Mouse (Mus musculus): ENCODE results near the gene Ap3m1.
A peak's percentile ranks its signal among the peaks of the same experiment; 100 is the strongest.
"Not testable (repeated sequence)": the region's sequence is repeated elsewhere in the genome, so short reads cannot be mapped to it uniquely, and the experiment has no call there.

Gene Ap3m1

DNA sequence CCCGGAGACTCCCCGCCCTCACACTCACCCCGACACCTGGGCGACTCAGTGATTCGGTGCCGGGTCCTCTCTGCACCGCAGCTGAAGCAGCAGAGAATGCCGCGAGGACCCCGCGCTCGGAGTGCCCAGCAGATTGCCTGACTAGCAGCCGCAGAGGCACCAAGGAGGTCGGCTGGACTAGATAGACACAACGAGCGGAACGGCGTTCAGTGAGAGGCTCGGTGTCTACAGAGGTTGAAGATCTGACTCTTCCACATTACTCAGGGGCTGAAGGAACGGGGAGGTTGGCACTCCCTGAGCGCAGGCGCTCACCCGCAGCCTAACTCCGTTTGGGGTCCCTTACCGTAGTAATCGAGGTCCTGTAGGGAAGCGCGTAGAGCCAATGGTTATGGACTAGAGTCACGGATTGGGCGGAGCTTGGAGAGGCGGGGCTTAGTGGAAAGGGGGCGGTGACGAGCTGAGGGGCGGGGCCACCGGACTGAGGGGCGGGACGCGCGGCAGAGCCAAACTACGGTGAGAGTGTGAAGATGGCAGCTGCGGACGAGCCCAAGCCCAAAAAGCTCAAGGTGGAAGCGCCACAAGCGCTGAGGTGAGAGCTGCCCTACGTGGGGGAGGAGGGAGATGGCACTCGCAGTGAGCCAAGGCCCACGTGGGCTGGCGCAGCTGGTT lies at the start of gene Ap3m1, which contains the start of gene Adk:
Gene Ap3m1, minus strand, starts transcription at position 397 of the 669 bp plus-strand sequence.
Gene Adk, plus strand, starts transcription at position 463 of the 669 bp plus-strand sequence.
- peak; percentile 92 for DNase-seq (ENCODE audit: low read depth)

DNA sequence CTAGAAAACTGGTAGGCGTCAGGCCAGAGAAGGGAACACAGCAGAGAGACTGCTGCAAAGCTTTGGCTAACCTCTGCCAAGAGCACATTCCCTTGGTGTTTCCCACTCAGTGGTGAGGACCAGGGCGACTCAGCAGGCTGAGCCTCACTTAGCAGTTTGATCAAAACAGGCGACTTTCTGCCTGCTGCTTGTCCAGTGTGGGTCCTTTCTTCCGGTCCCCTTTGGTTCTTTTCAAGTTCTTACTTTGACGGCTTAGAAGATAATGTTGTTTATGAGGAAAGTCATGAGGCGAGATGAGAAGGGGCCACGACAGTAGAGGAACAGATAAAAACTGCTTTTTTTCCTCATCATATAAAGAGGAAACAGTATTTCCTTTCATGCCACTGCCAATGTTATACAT lies 49.3 kb upstream of the Ap3m1 start:
- no peak for DNase-seq (ENCODE audit: low read depth)

DNA sequence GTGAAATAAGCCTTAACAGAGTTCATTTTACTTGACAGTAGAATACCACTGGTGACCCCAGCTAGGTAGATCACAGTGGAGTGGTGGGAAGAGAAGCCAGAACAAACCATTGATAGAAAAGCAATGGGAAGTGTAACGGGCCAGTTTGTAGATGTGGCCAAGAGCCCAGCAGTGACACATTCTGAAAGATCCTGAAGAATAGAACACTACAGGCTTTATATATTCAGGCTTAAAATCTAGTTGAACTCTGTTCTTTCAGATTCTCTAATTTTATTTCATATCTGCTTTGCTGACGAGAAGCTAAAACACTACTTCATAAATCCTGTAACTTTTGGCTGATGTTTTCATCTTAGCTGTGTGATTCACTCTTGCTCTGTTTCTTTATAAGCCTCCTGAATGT lies 48.6 kb upstream of the Ap3m1 start:
- DNase-seq (ENCODE audit: low read depth), result no peak

DNA sequence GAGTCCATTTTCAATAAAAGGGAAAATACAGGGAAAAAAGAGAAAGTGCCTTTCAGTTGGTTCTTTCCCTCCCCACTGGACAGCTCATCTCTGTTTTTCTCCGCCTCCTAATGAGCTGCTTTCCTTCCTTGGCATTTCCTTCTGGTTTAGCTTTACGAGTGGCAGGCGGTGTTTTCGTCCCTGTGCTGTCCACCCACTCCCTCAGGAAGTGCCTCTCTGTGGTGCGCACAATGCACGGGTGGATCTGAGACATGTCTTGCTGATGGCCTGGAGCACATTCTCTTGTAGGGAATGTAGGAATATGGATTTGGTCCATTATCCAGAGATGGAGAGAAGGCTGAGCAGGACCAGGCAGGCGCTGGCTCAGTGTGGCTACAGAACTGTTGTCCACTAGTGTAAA lies 47.1 kb upstream of the Ap3m1 start:
- no peak for DNase-seq (ENCODE audit: low read depth)

DNA sequence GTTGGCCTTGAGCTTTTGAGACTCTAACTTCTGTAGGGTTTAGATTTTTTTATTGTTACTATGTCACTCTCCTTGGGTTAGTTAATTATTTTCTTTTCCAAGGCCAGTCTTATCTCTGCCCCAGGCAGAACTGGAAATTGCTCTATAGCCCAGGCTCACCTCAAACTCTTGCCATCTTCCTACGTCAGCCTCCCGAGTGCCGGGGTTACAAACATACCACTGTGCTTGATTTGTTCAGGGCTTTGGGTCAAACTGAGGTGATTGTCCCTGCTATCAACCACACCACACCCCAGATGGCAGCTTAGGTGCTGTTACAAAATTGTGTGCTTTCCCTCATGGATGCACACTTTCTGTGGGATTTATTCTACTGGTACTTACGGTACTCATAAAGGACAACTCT lies 44.4 kb upstream of the Ap3m1 start:
- no peak for DNase-seq (ENCODE audit: low read depth)

DNA sequence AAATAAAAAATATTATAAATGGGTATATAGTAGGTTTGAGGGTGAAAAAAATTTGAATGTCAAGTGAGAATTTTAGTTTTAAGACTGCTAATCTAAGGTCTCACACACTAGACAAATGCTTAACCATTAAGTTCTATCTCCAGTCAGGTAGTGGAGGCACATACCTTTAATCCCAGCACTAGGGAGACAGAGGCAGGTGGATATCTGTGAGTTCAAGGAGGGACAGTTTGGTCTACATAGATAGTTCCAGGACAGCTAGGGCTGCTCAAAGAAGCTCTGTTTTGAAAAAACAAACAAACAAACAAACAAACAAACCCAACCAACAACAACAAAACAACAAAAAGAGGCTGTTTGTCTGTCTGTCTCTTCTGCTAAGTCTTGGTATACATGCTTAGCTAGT lies 44.0 kb upstream of the Ap3m1 start:
- no peak for DNase-seq (ENCODE audit: low read depth)

DNA sequence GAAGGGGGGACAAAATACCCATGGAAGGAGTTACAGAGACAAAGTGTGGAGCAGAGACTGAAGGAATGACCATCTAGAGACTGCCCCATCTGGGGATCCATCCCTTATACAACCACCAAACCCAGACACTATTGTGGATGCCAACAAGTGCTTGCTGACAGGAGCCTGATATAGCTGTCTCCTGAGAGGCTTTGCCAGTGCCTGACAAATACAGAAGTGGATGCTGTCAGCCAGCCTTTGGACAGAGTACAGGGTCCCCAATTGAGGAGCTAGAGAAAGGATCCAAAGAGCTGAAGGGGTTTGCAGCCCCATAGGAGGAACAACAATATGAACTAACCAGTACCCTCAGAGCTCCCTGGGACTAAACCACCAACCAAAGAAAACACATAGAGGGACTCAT lies 41.9 kb upstream of the Ap3m1 start:
- DNase-seq (ENCODE audit: low read depth), result not testable (repeated sequence)

DNA sequence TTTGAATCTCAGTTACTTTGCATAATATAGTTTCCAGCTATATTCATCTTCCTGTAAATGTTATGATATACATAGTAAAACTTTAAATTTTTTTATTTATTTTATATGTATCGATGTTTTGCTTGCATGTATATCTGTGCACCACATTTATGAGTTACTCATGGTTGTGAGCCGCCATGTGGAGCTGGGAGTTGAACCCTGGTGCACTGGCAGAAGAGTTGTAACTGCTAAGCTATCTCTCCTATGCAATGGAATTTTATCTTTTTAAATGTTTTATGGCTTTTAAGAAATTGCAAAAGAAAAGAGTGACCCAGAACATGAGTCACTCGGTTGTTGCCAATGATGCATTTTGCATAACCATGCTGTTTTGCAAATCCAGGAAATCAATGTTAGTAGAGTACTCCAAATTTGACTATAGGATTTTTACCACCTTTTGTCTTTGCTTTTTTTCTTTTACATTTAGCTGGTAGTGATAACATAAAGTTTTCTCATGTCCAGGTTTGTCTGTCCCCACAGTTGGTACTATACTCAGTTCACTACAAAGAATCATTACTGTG lies 38.7 kb upstream of the Ap3m1 start:
- DNase-seq (ENCODE audit: low read depth), result no peak

DNA sequence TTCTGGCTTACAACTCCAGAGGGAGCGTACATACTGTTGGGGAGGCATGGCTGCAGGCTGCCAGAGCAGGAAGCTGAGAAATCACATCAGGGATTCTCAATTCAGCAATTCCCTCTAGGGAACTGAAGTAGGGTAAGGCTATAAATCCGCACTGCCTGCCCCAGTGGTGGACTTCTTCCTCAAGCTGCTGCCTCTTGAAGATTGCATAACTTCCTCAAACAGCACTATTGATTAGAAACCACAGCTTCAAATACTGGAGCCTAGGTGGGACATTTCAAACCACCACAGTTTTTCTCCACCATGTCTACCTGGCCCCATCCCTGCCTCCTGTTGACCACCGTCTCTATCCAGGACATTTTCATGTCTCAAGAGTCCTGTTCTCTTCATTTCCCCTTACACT lies 38.1 kb upstream of the Ap3m1 start:
- DNase-seq (ENCODE audit: low read depth), result no peak

DNA sequence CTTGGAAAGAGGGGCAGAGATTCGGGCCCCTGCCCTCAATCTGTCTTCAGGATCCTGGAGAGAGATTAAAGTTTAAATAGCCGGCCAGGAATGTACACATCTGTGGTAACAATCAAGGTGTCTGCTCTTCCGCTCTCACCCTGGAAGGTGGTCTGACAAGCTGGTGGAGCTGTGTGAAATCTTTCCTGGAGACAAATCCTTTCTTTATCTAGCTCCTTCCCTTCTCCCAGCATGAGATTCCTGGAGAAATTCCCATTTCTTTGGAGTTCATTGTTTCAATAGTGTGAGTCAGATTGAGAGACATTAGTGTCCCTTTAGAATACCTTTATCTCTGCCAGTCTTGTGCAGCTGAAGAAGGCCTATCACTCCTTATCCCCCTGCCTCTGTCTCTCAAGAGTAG lies 36.4 kb upstream of the Ap3m1 start:
- no peak for DNase-seq (ENCODE audit: low read depth)

DNA sequence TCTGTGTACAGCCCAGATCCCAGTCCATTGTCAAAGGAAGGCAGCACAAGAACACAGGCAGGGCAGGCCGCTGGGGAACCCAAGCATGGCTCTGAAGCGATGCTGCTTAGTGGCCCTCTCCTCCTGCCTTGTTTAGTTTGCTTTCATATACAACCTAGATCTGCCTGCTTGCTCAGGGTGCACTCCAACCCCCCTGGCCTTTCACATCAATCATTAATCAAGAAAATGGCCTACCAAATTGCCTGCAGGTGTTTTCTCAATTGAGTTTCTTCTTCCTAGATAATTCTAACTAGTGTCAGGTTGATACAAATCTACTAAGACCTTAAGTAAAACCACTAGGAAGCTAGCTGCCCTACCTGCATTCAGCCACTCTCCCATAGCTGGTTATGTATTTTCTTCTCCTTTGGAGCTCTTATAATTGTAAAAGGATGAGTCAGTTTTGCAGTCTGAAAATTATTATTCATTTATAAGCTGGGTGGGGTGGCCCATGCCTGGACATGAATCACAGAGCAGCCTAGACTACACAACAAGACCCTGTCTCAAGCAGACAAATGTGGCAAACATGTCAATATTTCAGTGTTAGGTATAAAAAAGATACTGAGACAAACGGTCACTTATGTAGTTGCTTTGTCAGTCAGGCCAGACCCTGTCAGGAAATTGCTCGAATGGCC lies 35.2 kb upstream of the Ap3m1 start:
- DNase-seq (ENCODE audit: low read depth), result no peak

DNA sequence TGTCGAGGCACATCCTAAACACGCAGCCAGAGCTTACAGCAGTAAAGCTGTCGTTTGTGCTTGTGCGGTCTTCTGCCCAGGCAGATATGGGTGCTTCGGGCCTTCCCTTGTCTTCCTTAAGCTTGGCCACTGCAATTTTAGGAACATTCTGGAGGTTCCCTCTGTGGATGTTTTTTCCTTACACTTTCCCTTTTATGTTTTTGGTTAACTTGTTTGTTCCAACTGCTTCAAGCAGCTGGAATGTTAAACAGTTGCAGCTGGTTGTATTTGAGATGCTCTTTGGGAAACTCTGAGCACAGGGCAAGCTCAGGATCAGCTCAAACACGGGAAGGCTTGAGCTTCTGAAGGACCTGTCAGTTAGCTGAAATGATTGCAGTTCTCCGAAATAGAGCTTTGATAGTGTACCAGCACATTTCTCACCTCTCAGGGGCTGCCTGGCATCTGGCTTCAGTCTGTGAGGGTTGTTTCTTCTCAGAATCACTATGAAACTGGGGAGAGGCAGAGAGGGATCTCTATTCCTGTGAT lies 34.6 kb upstream of the Ap3m1 start:
- DNase-seq (ENCODE audit: low read depth), result no peak

DNA sequence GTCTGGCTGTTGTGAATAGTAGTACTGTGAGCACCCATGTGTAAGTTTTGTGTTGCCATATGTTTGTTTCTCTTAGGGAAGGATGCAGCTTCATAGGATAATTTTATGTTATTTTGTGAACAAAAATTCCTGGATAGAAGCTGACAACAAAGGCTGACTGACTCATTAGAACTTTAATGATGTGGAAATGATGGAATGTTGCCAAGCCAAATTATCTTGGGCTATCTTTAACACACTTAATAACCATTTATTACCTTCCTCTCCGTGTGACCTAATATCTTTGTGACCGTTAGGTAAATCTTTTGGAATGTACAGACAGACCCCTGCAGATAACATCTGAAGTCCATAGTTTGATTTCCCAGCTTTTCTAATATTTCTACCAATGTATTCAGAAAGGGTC lies 33.8 kb upstream of the Ap3m1 start:
- DNase-seq (ENCODE audit: low read depth), result no peak

DNA sequence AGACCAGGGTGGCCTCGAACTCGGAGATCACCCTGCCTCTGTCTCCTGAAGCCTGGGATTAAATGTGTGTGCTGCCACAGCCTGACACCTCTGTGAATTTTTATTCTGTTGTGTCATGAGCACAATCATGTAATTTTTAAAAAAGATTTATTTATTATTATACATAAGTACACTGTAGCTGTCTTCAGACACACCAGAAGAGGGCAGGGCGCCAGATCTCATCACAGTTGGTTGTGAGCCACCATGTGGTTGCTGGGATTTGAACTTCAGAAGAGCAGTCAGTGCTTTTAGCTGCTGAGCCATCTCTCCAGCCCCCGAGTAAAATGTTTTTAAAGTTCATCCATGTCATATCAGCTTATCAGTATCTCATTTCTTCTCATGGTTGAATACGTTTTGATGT lies 33.4 kb upstream of the Ap3m1 start:
- no peak for DNase-seq (ENCODE audit: low read depth)

DNA sequence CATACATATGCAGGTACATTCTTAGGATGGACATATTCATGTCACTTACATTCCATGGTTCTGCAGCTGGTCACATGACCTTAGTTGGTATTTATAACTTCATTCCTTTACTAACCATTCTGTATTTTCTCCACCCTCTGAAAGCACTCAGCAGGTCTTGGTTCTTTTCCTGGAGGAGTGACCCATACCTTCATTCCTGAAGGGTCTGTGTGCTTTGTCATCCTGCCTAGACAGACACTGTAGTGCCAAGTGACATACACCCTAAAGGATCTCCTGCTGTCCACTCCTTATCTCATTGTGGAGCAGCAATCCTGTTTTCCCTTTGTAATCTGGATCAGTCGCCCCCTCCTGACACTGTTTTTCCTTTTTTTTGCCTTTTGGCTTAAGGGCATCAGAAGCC lies 30.5 kb upstream of the Ap3m1 start:
- DNase-seq (ENCODE audit: low read depth), result no peak

DNA sequence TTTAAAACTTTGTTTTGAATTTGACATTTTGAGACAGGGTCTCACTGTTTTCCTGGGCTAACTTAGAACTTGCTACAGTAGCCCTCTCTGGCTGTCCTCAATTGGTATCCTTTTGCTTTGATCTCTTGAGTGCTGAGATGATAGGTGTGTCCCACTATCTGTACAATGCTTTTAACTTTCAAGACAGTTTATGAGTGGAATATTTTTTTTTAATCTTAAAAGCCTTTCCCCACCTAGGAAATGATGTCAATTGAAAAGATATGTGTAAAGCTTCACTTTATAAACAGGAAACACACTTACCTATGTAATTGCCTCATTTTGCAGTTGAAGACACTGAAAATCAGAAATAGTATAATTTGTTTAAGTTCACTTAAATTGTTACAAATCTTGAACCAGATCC lies 26.2 kb upstream of the Ap3m1 start:
- DNase-seq (ENCODE audit: low read depth), result no peak

DNA sequence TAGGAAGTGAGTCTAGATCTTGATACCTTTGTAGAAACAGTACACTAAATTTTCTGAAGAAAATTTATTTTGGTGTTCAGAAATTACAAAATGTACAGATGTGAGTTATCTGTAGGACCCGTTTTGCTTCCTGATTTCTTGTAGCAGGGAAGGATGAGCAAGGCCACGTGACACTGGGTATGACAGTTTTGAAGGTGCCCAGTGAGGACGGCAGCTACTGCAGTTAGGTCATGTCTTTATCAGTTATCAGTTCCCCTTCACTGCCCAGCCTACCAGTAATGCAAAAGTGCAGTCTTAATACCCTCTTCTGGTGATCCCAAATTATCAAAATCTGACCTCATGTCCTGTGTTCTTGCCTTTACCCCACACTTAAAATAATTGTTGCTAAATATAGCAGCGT lies 25.6 kb upstream of the Ap3m1 start:
- DNase-seq (ENCODE audit: low read depth), result no peak

DNA sequence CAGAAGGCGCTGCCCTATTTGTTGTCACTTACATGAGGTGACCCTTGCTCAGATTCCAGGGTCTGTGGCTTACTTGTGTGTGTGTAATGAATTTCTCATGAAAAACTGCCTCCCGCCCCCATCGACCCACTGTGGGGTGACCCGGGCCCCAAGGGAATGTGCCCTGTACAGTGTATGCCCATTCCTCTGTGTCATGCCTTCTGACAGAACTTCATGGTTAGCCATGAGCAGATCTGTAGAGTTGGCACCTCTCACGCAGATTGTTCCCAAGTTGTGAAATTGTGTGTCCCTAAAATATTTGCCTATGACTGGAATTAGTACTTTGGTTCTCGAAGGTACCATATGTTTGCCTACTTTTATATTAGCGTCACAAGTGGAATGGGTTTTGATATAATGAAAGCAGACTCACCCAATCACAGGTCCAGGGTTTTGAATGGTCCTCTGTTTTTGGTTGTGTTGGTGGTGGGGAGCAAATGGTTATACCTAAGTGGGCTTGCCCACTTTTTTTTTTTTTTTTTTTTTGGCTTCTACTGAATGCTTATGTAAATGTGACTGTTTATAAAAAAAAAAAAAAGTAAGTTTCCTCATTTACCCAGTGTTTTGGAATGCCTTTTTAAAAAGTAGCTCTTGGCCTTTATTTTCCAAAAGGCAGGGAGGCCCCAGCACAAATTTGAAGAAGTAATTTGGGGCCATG lies 24.3 kb upstream of the Ap3m1 start:
- DNase-seq (ENCODE audit: low read depth), result no peak

DNA sequence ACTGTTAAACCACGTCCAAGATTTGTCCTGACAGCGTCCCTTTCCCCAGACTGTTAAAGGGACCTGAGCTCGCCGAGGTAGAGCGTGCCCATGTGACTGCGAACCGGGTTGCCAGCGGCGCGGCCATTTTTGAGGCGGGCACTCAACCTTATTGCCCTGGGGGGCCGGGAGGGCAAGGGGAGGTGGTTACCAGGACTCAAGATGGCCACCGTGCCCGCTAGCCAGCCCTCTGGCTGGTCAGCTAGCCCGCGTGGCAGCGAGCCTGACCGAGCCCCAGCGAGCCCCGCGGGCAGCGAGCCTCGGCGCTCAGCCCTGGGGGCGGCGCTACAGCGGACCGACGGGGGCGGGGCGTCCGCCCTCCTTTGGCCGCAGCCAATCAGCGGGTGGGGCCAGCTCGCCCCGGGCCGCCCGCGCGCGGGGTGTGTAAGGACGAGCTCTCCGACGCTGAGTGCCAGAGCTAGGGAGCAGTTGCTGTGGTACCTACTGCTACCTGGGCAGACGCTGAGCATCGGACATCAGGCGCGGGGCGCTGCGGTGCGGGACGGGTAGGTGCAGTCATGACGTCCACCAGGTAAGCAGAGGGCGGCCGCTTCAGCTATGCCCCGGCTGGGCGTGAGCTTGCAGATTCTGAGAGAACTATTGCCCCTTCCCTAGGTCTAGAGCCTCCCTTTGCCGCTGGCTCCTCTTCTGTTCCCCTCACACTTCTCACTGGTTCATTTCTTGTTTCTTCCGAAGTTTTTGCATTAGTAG lies 23.6 kb upstream of the Ap3m1 start:
- peak; percentile 92 for DNase-seq (ENCODE audit: low read depth)

DNA sequence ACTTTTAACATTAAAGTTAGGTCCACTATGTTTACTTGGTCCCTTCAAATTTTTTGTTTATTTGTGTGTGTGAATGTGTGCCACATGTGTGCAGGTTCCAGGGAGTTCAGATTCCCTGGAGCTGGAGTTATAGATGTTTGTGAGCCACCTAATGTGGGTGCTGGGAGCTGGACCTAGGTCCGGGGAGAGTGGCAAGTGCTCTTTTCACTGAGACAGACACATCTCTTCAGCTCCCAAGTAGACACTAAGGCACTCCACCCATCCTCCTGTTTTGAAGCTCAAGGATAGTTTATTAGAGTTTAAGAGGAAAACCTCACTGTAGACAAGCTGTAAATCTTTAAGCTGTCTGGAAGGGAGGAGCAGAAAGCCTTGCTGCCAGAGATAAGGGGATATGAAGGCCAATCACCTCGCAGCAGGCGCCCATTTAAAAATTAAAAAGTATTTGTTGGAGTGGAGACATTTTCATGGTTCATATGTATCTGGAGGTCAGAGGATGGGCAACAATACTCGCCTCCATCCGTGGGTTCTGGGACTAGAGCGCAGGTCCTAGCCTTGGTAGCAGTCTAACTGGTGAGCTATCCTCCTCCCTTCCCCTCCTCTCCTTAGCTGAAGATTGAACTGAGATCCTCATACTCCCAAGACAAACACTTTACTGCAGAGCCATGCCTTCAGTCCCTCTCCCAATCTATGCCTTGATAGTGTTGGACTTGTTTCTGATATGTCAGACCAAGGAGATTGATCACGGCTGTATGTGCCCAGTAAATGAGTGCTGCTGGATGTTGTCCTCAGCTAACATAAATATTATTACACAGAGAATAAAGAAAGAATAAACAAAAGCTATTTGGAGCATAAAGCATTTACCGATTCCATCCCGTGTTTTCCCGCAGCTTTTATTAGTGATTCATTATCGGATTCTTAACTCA lies 22.4 kb upstream of the Ap3m1 start:
- no peak for DNase-seq (ENCODE audit: low read depth)

DNA sequence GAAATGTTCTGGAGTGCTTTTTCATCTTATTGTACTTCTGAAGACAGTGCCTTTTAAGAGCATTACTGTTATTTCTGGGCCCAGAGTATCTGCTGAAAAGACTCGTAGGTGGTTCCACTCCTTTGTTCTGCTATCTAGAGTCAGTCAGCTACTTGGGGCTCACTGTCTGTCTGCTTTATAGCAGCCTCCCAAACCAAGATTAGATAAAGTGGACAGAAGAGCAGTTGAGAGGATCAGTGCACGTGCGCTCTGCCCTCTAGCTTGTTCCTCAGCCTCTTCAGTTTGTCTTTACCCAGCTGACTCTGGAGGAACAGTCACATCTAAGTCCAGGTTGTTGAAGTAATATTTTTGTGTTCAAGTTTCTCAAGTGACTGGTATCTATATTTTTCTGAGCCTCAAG lies 21.7 kb upstream of the Ap3m1 start:
- DNase-seq (ENCODE audit: low read depth), result no peak
